Mouse (Mus musculus): ENCODE results near the gene Tro. TPM values are rescaled to one million over a fixed set of nuclear protein-coding genes. Genes with fewer than 3 reads are reported as not detected.

Tro gene
- 28.3 and 31.0 TPM in 2 replicates for polyA plus RNA-seq (2015; fragmentation: Nextera tagmentation; extraction: Ambion mirVana)

- WGBS, result 23% methylated on average over 37 of the region's 37 CpGs
- ATAC-seq (ENCODE audit: insufficient number of reproducible peaks, insufficient read depth, low FRiP score, low TSS enrichment, low read depth), result peak; percentile 90
- no peaks in the 10 kb centered on the region for H3K4me1 ChIP-seq
- peak within 1 kb of the TSS; percentile 57; the same call in 1 of the 2 replicates for H3K27ac ChIP-seq
- H3K9ac ChIP-seq, result peak within 1 kb of the TSS; percentile 71
- H3K36me3 ChIP-seq, result 0 out of 2 replicates have a peak, but pooled peaks cover 13% of the 10 kb centered on the region
- H3K9me3 ChIP-seq, result no peaks in the 10 kb centered on the region
- H3K27me3 ChIP-seq, result peaks cover 11% of the 10 kb centered on the region
- H3K4me3 ChIP-seq, result peak within 1 kb of the TSS; percentile 55
- peak within 1 kb of the TSS; percentile 56 for H3K4me2 ChIP-seq
Measured at GRCm38 (mm10) chrX:150656908-150657796, at the start of gene Tro. Gene Tro, minus strand, starts transcription at chrX:150657583.

GRCm38 (mm10) chrX:150677505-150677904, 20.1 kb upstream of the Tro start:
- no peak for ATAC-seq (ENCODE audit: insufficient number of reproducible peaks, insufficient read depth, low FRiP score, low TSS enrichment, low read depth)
- no peak overlapping the region for H3K9ac ChIP-seq
- H3K27me3 ChIP-seq, result peaks cover 3% of the 10 kb centered on the region; the same call in 1 of the 2 replicates
- H3K4me3 ChIP-seq, result no peak overlapping the region
- H3K4me1 ChIP-seq, result no peaks in the 10 kb centered on the region
- no peak overlapping the region for H3K4me2 ChIP-seq
- H3K9me3 ChIP-seq, result no peaks in the 10 kb centered on the region
- WGBS, result 55% methylated on average over 1 of the region's 1 CpGs
- no peak overlapping the region for H3K27ac ChIP-seq
- H3K36me3 ChIP-seq, result no peaks in the 10 kb centered on the region

- no peaks in the 10 kb centered on the region for H3K36me3 ChIP-seq
- H3K4me3 ChIP-seq, result no peak overlapping the region
- ATAC-seq (ENCODE audit: insufficient number of reproducible peaks, insufficient read depth, low FRiP score, low TSS enrichment, low read depth), result no peak
- H3K27me3 ChIP-seq, result peaks cover 15% of the 10 kb centered on the region
- H3K4me2 ChIP-seq, result no peak overlapping the region
- H3K9ac ChIP-seq, result no peak overlapping the region
- no peaks in the 10 kb centered on the region for H3K4me1 ChIP-seq
- 34% methylated on average over 4 of the region's 4 CpGs for WGBS
- H3K27ac ChIP-seq, result no peak overlapping the region
- no peaks in the 10 kb centered on the region for H3K9me3 ChIP-seq
Measured at GRCm38 (mm10) chrX:150662809-150663208, 5.4 kb upstream of the Tro start.

GRCm38 (mm10) chrX:150657797-150658118, 375 bp upstream of the Tro start:
- Histone ChIP-seq H3K27me3 (peaks cover 11% of the 10 kb centered on the region), H3K36me3 (0 out of 2 replicates have a peak, but pooled peaks cover 11% of the 10 kb centered on the region), H3K4me2 (peak overlapping the region; percentile 56), H3K4me1 (no peaks in the 10 kb centered on the region), H3K9ac (no peak overlapping the region), H3K4me3 (peak overlapping the region; percentile 55; the same call in 1 of the 2 replicates), H3K27ac (no peak overlapping the region), H3K9me3 (no peaks in the 10 kb centered on the region)
- WGBS, result 35% methylated on average over 3 of the region's 3 CpGs
- ATAC-seq (ENCODE audit: insufficient number of reproducible peaks, insufficient read depth, low FRiP score, low TSS enrichment, low read depth), result no peak

GRCm38 (mm10) chrX:150656122-150656907, 1.1 kb downstream of the Tro start:
- ATAC-seq (ENCODE audit: insufficient number of reproducible peaks, insufficient read depth, low FRiP score, low TSS enrichment, low read depth), result peak; percentile 62
- Histone ChIP-seq H3K4me1 (no peaks in the 10 kb centered on the region), H3K36me3 (peaks cover 16% of the 10 kb centered on the region; the same call in 1 of the 2 replicates), H3K27ac (peak overlapping the region; percentile 57; the same call in 1 of the 2 replicates), H3K9me3 (no peaks in the 10 kb centered on the region), H3K9ac (peak overlapping the region; percentile 71), H3K27me3 (peaks cover 11% of the 10 kb centered on the region), H3K4me2 (peak overlapping the region; percentile 56), H3K4me3 (peak overlapping the region; percentile 55)
- WGBS, result 45% methylated on average over 33 of the region's 44 CpGs

GRCm38 (mm10) chrX:150636421-150636820, 21.0 kb downstream of the Tro start:
- Histone ChIP-seq H3K4me2 (no peak overlapping the region), H3K27ac (no peak overlapping the region), H3K4me3 (no peak overlapping the region), H3K9me3 (no peaks in the 10 kb centered on the region), H3K9ac (no peak overlapping the region), H3K4me1 (no peaks in the 10 kb centered on the region), H3K36me3 (no peaks in the 10 kb centered on the region), H3K27me3 (no peaks in the 10 kb centered on the region; the same call in 1 of the 2 replicates)
- ATAC-seq (ENCODE audit: insufficient number of reproducible peaks, insufficient read depth, low FRiP score, low TSS enrichment, low read depth), result no peak
- WGBS, result 65% methylated on average over 1 of the region's 1 CpGs

GRCm38 (mm10) chrX:150598882-150599281, 58.5 kb downstream of the Tro start:
- Histone ChIP-seq H3K36me3 (no peaks in the 10 kb centered on the region), H3K4me2 (no peak overlapping the region), H3K9ac (no peak overlapping the region), H3K9me3 (no peaks in the 10 kb centered on the region), H3K4me1 (no peaks in the 10 kb centered on the region), H3K27ac (no peak overlapping the region), H3K27me3 (peaks cover 6% of the 10 kb centered on the region; the same call in 1 of the 2 replicates), H3K4me3 (no peak overlapping the region)
- ATAC-seq (ENCODE audit: insufficient number of reproducible peaks, insufficient read depth, low FRiP score, low TSS enrichment, low read depth), result no peak
- 88% methylated on average over 2 of the region's 2 CpGs for WGBS

Other genes with a start within 250 kb of the Tro start
- gene Tmem29, start 198.4 kb downstream of the Tro start, polyA plus RNA-seq (2015; fragmentation: Nextera tagmentation; extraction: Ambion mirVana), result 45.6 and 45.9 TPM in 2 replicates
- 31.0 and 51.5 TPM in 2 replicates for gene Alas2, start 110.2 kb downstream of the Tro start, polyA plus RNA-seq (2015; fragmentation: Nextera tagmentation; extraction: Ambion mirVana)
- 5.4 and 5.5 TPM in 2 replicates for gene Pfkfb1, start 69.4 kb downstream of the Tro start, polyA plus RNA-seq (2015; fragmentation: Nextera tagmentation; extraction: Ambion mirVana)
- 22.4 and 27.1 TPM in 2 replicates for gene Apex2, start 67.7 kb downstream of the Tro start, polyA plus RNA-seq (2015; fragmentation: Nextera tagmentation; extraction: Ambion mirVana)
- gene Maged2, start 156.8 kb upstream of the Tro start, polyA plus RNA-seq (2015; fragmentation: Nextera tagmentation; extraction: Ambion mirVana), result 490 and 523 TPM in 2 replicates